Mouse (Mus musculus): ENCODE measurements around the gene Rhox4c.
"Not testable (repeated sequence)": the region's sequence is repeated elsewhere in the genome, so short reads cannot be mapped to it uniquely, and the experiment has no call there.

GRCm38 (mm10) chrX:37432194-37432593, 47.9 kb upstream of the Rhox4c start, which contains the start of gene Rhox4b:
- TF ChIP-seq ZNF384 (IDR thresholded peaks at IDR 0.05; ENCODE audit: low read depth, low read length); CHD2 (IDR thresholded peaks at IDR 0.05; ENCODE audit: low read depth, low read length); ZC3H11A (IDR thresholded peaks at IDR 0.05; ENCODE audit: borderline replicate concordance, low read depth, low read length): not testable (repeated sequence)
